Mouse (Mus musculus) myocyte (in vitro differentiated cells): ENCODE measurements around the gene Runx3.

Source experiments
- CEBPB ChIP-seq: IDR thresholded peaks from 2 replicates; pipeline ENCODE4 v1.6.1; 2011; ENCODE audit warnings: mild to moderate bottlenecking, moderate library complexity; ENCODE audit not compliant: poor library complexity, insufficient read depth, severe bottlenecking
- E2F4 ChIP-seq: IDR thresholded peaks from one replicate; pipeline ENCODE4 v1.6.1; 2011; ENCODE audit warnings: mild to moderate bottlenecking, control low read depth, moderate library complexity; ENCODE audit not compliant: insufficient read depth
- MAX ChIP-seq: IDR thresholded peaks from one replicate; pipeline ENCODE4 v1.6.1; 2011; ENCODE audit warnings: low read depth, mild to moderate bottlenecking, control low read depth
- MYOD1 ChIP-seq, 3 experiments: IDR thresholded peaks; one replicate each; pipeline ENCODE4 v1.6.1; 2011; ENCODE audit warnings: control low read depth in 2 of 3, low read depth in 2 of 3, mild to moderate bottlenecking in 2 of 3, moderate library complexity in 1 of 3; ENCODE audit not compliant: insufficient read length in 2 of 3, control insufficient read depth in 1 of 3
- MYOG ChIP-seq, 3 experiments: IDR thresholded peaks; one replicate each; pipeline ENCODE4 v1.6.1; 2011; ENCODE audit warnings: control low read depth in 2 of 3, low read depth in 2 of 3, mild to moderate bottlenecking in 2 of 3; ENCODE audit not compliant: insufficient read length in 2 of 3, control insufficient read depth in 1 of 3, insufficient read depth in 1 of 3
- POLR2A ChIP-seq: IDR thresholded peaks from one replicate; pipeline ENCODE4 v1.6.1; 2011; ENCODE audit warnings: low read depth, mild to moderate bottlenecking, control low read depth, moderate library complexity; ENCODE audit not compliant: insufficient read length
- POLR2AphosphoS2 ChIP-seq: IDR thresholded peaks from one replicate; pipeline ENCODE4 v1.6.1; 2011; ENCODE audit warnings: low read depth, control low read depth; ENCODE audit not compliant: insufficient read length
- USF1 ChIP-seq: IDR thresholded peaks from one replicate; pipeline ENCODE4 v1.6.1; 2011; ENCODE audit warnings: low read depth, mild to moderate bottlenecking, control low read depth, moderate library complexity

GRCm38 (mm10) chr4:135150031-135150801, 29.8 kb downstream of the Runx3 start:
- TF ChIP-seq POLR2A (no peak), E2F4 (no peak), MAX (no peak), USF1 (no peak), MYOD1 (IDR thresholded peaks at IDR 0.05; ENCODE audit: control insufficient read depth in 1 of 3, insufficient read length in 2 of 3, low read depth in 2 of 3) (no peak), POLR2AphosphoS2 (no peak), MYOG (IDR thresholded peaks at IDR 0.05; ENCODE audit: control insufficient read depth in 1 of 3, insufficient read depth in 1 of 3, insufficient read length in 2 of 3, low read depth in 2 of 3) (no peak), CEBPB (no peak)
